Mouse (Mus musculus) gastrocnemius, postnatal 10 days (tissue): Measurements from ENCODE around the gene Hes3. TPM values are rescaled to one million over a fixed set of nuclear protein-coding genes. Genes with fewer than 3 reads are reported as not detected.

Experiments
- DNase-seq: peaks from one replicate; pipeline ENCODE4 v3.0.0; 2021; ENCODE audit warnings: mixed read lengths
- total RNA-seq, 2 experiments: library from RNA; stranded (reverse); gene quantifications; 2 replicates each; pipeline ENCODE4 v1.2.3; 2021

Gene Hes3
- total RNA-seq, 2 experiments from 2014 or later, result not detected

DNA sequence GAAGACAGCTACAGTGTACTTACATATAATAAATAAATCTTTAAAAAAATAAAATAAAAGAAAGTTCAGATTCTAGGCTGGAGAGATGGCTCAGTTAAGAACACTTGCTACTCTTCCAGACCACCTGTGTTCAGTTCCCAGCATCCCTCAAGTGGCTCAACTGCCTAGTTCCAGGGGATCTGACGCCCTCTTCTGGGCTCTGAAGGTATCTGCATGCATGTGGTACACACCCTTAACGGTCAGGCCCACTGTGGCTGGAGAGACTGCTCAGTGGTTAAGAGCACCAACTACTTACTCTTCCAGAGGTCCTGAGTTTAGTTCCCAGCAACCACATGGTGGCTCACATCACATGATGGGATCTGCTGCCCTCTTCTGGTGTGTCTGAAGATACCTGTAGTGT is 13.5 kb downstream of the Hes3 start:
- no peak for DNase-seq

DNA sequence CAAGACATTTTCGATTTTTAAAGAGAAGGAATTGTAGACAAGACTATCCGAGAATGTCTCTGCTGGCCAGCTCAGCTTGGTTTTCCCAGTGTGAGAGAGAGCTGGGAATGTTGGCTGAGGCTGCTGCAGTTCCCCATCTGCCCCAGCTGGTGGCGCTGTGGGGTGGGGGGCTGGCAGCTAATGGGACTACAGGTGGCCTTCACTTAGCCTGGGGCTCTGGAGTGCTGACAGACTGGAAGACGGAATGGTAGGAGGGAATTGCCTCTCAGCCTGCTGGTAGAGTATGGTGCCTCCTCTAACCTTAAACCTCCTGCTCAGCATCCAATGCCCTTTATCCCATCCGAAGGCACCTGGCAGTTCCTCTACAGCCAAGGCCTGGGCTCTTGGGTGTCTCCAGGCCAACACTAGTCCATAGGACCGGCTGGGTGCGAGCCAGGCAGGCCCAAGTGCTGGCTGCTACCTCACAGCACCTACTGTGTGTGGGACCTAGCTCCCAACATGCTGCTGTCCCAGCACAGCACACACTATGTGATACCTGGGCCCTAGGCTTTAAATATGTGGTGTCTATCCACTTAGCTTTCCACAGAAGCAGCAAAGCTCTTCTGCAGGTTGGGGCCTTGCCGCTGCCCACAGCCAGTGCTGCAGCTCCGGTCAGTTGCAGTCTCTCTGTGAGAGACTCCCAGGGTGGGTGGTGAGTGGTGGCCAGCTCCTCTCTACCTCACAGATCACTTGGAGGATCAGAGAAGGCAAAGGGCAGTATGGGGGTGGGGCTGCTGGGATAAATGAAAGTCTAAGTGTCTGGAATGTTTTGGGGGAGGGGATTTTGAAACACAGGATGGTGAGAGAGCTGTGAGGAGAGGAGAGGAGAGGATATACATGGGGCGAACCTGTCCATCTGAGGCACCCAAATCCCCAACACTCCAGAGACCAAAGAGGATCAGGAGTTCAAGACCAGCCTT is 14.8 kb downstream of the Hes3 start:
- DNase-seq, result no peak

DNA sequence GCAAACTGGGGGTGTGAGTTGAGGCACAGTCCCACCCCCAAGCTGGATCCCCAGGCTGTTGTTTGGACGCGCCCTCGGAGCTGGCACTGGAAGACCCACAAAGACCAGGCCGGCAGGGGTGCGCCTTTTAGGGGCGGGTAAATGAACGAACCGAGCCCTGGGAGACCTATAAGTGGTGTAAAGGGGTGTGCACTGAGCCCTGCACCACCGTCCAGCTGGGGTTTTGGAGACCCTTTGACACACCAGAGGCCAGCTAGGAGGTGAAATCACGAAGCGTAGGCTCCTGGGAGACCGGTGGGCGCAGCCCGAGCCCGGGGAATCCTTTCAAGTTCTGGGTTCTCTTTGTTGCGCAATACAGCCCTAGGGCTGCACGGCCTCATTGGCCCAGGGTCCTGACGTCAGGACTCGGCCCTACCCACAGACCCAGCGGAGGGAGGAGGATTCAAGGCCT is 16.8 kb downstream of the Hes3 start:
- DNase-seq, result no peak

DNA sequence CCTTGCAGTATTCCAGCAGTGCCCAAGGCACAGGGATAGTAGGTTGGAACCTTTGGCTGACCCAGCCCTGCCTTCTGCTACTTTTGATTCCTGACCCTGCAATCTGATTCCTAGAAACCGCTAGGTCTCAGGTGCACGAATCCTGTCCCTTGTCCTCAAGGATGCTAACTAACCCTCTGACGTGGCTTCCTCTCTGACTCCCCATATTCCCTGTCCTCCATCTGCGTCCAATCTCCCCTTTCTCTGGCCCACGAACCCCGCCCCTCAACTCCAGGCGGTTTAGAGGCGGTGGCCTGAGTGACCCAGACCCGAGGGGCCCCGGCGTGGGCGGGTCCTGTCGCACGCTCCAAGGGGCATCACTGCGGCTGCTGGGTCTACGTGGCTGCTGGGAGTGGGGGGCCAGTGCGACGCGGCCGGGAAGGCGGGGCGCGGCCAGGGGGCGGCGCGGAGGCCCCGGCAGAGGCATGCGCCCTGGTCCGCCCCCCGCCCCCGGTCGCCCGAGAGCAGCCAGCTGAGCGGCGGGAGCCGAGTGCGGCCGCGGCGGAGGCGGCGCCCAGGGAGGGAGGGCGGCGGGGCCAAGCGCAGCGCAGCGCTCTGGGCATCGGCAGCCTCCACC is 17.7 kb downstream of the Hes3 start, which contains the start of gene Gpr153:
Gpr153 (plus strand) TSS at position 612 of the 616 bp plus-strand sequence.
- peak; percentile 63 for DNase-seq

DNA sequence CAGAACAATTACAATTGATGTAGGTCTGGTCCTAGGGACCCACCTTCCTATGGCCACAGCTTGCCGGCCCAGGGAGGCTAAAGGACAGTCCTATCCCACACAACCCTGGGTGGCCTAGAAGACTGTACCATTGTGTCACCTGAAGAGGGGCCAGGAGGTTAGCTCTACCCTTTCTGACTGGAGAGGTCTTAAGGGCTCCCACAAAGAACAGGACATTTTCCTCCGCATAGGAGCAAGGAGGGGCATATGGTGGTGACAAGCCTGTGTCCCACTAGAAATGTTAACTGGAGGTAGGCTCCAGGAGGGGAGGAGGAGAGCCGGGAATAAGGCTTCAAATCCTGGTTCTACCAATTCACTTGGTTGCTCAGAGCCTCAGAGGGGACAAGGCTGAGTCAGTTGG is 18.3 kb downstream of the Hes3 start:
- DNase-seq, result no peak

DNA sequence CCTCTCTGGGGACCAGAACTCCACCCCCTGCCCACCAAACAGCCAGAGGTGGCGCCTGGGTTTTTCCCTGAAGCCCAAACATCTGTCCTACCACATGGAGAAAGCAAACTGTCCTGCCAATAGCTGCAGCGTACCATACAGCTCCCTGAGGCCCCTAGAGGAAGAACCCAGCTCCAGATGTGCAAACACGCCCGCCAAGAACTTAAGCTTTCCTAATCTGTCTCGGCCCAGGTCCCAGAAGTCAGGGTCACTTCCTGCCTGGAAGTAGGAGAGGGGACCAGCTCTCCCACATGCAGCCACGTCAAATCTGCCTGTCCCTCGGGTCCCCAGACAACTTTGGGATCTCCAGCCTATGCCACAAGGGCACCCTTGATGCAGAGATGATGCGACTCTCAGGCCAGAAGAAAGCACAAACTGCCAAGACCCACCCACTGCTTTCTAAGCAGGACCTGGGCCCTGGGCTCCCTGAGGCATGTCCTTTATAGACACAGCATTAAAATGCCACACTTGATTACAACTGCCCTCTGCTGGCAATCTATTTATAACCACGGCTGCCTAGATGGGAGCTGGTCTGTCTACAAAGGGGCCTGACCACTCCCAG is 18.9 kb downstream of the Hes3 start:
- DNase-seq, result peak; percentile 60

DNA sequence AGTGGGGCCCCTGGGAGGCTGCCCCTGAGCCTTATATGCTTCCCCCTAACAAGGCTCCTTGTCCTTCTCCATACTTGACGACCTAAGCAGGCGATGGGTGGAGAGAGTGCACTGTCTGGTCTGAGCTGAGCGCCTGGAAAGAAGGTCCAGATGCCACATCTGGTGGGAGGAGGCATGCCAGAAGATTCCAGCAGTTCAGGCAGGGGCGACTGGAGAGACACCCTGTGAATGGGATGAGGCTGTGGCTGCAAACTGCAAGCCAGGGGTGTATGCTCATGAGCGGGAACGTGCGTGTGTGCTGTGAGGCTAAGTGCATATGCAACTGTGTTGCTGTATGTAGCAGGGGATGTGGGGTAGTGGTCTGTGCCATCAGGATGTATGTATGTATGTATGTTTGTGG is 19.5 kb downstream of the Hes3 start:
- DNase-seq, result no peak

DNA sequence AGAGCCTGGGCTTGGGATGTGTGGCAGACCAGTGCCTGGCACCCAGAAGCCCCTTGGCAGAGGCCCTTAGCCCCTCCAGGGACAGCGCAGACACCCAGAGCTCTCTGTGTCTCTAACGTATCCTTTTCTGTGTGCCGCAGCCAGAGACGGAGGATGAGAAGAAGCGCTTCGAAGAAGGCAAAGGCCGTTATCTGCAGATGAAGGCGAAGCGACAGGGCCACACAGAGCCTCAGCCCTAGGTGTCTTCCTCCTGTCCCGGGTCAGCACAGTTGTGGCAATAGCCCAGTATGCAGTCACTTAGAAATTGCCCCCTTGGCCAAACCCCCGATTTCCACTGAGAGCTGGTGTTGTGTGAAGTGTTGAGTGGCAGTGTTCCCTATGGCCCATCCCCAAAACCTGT is 20.1 kb downstream of the Hes3 start:
- DNase-seq, result no peak

DNA sequence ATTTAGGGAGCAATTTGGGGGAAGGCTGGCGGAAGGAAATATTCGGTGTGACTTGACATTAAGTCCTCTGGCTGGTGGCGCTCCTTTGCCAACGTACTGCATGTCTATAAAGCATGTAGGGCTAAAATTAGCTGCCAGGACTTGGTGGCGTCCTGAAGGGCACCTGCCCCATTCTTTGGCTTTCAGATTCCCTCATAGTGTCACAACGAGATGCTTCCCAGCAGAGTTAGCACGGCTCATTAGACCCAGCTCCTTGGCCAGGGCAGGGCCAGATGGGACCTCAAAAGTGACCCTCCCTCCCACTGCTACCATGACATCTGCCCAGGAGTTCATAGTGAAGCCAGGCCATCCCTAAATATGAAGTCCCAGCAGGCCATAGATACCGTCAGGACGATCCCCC is 20.9 kb downstream of the Hes3 start:
- no peak for DNase-seq

DNA sequence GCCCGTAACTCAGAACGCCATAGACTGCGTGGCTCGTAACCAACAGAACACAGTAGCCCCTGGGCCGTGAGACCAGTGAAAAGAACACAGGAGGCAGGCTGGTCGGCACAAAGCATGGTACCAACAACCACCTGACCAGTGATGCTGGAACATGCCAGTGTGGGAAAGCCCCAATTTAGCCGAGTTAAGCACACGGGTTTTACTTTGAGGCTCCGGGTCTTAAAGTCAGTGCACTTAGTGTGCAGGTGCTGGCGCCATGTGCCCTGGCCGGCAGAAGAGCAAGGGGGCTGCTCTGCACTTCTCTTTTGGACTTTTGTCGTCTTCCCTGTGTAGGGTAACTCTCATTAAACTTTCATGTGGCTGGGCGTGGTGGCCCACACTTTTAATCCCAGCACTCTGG is 21.5 kb downstream of the Hes3 start:
- DNase-seq, result no peak

DNA sequence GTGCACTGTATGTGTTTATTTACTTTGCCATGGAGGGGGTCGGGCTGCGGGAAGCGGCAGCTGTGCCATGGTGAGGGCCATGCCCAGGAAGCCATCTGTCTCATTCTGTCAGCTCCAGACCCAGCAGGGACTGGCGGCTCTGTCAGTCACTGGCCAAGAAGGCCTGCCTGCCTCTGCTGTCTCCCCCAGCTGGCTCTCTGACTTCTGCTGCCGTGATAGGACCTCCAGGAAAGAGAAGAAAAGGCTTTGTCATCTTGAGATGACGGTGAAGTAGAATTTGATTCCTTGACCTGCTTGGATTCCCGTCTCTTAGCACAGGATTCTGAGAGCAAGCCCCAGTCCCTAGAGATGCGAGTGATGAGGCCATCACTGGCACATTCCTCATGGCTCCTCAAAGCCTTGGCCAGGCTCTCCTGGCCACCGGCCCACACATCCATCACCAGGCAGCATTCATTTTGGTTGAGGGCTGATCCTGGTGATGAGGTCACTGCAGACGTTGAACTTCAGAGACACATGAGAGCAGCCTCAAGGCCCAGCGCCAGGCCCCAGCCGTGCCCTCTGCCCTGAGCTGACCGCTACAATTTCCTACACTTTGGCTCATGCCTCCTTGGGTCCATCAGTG is 23.6 kb downstream of the Hes3 start:
- peak; percentile 48 for DNase-seq

DNA sequence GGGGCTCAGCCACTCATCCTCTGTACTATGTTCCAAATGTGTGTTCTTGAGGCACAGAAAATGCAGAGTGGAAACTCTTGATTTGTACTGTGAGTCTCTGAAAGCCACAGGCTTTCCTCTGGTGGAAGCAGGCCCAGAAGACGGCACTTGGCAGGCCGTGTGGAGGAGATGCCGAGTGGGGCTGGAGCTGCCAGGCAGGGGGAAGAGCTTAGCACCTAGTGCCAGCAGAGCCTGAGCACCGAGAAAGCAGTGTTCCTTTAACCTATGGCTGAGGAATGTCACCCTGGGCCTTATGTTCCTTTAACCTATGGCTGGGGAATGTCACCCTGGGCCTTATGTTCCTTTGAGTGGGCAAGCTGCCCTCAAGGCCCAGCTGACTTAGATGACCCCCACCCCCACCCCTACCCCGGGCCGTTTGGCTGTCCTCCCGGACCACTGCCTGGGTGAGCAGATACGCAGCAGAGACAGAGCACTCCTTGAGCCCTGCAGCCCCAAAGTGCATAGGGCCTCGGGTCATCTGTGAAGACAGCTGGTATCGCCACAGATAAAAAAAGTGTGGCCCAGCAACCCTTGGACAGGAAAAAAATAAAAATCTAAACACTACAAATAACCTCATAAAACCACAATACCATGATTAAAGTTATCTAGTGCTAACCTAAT is 25.1 kb downstream of the Hes3 start:
- peak; percentile 67 for DNase-seq

DNA sequence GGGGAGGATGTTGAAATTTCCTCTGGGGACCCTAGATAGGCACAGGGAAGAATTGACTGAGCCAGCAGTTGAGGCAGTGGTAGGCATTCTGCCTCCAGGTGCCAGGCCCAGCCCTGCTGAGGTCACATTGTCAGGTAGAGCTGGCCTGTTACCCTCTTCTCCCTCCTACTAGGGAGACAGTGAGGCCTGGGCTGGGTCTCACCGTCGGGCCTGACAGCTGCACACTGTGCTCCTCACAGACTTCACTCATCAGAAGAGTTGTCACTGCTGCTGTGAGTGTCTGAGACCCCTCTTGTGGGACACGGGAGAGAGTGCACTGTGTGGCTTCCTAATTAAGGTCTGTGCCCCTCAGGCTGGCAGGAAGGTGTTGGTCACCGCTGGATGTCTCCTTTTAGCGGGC is 25.7 kb downstream of the Hes3 start:
- no peak for DNase-seq

DNA sequence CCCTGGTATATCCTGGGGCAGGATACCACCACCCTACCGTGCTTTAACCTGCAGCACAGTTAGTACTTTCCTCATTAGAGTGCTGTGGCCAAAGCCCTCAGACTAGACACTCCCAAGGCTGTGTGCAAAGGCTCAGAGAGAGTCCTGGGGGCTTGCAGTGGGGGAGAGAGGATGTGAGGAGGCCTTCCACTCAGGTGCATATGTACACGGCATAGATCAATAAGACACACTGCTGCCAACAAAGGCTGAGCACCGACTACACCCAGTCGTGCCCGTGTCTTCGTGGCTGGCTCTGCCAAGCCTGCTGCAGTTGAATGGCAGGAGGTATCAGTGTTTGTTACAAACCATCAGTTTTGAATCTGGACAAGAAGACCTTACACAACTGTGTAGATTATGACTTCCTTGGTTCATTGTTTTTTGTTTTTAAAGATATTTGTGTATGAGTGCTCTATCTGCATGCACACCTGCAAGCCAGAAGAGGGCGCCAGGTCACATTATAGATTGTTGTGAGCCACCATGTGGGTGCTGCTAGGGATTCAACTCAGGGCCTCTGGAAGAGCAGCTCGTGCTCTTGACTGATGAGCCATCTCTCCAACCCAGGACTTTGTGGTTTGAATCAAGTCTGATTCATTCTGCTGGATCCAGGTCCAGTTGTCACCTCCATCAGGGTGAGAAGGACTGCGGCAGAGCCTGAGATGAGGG is 26.4 kb downstream of the Hes3 start:
- no peak for DNase-seq

DNA sequence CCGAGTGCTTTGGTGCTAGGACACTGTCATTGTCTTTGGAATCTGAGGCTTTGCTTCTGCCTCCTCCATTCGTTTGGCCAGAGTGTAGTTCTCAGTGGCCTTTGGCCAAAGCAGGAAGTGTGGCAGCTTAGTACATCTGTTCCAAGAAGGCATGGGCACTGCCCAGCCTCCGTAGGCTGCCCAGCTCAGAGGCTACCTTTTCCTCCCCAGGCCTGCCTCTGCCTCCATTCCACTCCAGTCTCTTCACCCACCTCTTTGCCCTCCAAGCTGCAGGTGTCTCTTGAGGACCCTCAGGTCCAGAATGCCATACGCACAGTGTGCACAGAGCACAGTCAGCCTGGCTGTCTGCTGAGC is 27.3 kb downstream of the Hes3 start:
- DNase-seq, result no peak

DNA sequence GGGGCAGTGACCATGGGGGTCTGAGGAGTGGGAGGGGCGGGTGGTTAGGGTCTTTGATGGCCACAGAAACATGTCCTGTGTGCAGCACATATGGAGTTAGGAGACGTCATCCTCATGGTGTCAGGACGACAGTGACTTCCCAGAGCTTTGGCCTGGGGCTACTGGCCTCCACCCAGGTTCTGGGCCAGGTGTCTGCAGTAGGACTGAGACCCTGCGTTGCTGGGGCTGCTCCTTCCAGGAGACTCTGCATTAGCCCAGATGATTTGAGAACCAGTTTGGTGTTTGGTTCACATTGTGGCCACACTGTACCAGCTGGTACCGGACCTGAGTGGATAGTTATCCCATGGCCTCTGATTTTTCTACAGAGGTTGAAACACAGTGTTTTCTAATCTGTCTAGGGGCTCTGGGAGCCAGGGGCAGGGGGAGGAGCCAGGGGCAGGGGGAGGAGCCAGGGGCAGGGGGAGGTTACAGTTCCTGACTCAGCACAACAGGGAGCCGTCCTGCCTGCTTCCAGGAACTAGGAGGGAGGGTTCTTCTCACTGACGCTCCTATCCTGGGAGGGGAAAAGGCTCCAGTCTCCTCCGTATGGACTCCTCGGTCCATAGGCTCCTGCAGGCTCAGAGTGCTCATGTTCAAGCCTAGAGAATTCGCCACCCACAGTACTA is 27.8 kb downstream of the Hes3 start:
- no peak for DNase-seq

DNA sequence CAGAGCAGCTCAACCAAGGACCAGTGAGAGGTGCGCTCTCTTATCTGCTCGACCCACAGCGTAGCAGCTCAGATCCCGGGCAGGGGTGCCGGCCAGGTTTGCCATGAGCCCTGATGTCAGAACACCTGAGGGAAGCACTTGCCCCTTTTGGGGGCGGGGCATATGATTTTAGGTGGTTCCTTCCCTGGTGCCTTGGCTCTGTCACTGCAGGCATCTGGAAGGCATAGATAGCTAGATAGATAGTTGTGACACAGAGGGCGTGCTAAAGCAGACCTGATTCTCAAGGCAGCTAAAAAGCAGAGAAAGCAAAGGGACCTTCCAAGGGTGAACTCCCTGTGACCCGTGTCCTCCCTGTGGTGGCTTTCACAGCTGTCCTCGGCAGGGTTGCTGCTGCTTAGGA is 28.4 kb downstream of the Hes3 start:
- DNase-seq, result no peak

DNA sequence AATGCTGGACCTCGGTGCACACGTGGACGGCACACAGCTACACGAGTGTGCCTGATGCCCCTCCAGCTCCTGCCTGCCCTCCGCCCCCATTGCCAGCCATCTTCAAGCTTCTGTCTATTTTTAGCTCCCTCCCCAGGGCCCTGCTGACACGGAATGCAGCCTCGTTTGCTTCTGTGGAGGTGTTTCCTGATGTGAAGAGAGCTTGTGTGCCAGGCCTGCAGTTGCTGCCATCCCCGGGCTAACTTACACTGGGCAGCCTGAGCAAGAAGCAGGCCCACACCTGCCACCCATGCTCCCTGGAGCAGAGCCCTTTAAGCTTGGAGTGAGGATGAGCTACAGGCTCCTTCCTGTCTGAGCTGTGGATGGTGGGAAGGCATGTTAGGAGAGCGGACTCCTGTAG is 29.3 kb downstream of the Hes3 start:
- no peak for DNase-seq

DNA sequence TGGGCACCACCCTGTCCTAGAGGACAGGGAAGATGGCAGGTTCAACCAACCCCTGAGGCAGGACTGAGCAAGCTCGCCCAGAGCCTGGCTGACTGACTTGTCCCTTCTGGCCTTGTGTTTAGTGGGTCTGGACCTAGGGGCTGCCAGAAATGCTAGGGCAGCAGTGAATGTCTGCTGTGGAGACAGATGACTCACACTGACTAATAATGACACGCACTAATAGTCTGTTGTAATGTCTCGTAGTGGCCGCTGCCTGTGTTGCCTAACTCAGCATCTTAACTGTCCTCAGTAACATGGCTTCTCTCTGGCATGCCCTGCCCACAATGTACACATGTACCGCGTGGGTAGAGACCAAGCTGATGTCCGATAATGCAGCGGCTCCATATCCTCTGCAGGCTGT is 31.0 kb downstream of the Hes3 start:
- no peak for DNase-seq

DNA sequence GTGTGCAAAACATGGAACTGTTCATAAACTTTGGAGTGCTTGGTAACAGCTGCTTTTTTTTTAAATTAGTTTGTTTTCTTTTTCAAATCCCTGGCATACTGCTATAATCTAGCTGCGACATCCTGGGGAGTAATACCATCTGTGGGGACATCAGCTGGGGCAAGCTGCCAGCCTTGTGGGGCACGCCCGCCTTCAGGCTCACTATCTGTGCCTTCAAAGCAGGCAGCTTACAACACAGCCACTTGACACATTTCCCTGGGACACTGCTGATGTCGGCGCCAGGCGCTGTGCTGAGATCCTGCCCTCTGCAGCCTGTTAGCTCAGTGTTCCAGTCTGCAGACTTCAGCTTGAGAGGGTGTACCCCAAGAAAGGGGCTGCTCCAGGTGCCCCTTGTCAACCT is 34.4 kb downstream of the Hes3 start:
- peak; percentile 69 for DNase-seq

DNA sequence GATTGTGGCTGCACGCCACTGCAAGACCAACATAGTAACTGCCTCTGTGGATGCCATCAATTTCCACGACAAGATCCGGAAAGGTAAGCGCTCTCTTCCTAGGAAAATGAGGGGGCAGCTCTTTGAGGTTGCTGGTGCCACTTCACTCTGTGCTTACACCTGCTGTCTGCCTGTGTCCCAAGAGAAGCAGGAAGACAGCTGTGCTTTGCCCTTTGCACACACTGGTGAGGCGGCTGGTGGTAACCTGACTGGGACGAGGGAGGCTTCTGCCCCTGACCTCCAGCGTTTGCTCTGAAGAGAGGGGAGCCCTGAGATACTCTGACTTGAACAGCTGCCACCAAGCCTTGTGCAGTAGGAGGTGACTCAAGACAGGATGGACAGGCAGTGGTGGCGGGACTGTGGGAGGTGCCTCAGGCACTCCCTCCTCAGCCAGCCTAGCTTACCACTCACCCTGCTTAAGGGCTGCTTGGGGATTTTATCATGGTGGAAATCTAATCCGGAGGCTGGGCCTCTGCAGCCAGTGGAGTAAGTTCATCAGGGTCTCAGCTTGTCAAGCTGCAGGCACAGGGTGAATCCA is 38.2 kb downstream of the Hes3 start:
- no peak for DNase-seq
